Mouse (Mus musculus): ENCODE results near the gene Mindy2.
"Not testable (repeated sequence)": the region's sequence is repeated elsewhere in the genome, so short reads cannot be mapped to it uniquely, and the experiment has no call there.

The Mindy2 gene

DNA sequence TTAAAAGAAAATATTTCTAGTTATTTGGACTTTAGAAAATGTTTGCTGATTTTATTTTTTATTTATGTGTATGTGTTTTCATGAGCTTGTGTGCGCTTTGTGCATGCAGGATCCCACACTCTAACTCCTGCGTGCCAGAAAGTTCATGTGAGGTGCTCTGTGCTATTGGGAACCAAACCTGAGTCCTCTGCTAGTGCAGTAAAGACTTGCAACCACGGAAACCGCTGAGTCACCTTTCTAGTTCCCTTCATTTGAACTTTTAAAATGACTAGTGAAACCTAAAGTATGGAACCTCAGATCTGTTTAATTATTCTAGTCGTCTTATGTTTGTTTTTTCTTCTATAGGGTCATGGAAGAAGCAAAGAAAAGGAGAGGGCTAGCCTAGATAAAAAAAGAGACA is 76.0 kb downstream of the Mindy2 start:
- DNase-seq (ENCODE audit: low spot score), result no peak

DNA sequence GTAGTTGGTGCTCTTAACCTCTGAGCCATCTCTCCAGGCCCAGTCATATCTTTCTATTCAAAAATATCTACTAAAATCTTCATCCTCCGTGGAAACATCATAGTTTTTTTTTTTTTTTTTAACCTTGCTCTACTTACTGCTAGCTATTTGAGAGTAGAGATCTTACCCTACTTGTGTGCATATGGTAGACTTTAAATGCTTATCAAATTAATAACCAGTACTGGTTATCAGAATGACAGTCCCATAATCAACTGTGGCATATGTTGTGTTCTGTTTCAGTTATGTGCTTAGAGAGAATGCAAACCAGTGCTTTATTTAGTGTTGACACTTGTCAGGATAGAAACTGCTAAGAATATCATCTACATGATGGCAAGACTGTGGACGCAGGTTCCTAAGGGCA is 78.9 kb downstream of the Mindy2 start:
- DNase-seq (ENCODE audit: low spot score), result no peak

DNA sequence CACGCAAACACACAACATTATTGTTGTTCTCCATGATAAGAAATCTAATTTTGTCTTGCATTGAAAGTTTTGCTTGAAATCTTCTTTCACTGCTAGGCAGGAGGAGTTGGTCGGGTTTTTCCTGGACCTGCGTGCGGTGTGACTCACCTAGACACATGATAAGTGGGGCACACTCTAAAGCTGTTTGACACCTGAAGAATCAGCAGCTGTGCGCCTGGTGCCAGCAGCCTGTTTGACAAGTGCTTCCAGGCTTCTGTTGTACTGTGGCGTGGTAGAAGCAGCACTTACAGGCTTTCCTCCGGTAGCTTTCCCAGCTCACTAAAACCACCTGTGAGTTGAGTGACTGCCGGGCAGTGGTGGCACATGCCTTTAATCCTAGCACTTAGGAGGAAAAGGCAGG is 86.6 kb downstream of the Mindy2 start:
- no peak for DNase-seq (ENCODE audit: low spot score)

DNA sequence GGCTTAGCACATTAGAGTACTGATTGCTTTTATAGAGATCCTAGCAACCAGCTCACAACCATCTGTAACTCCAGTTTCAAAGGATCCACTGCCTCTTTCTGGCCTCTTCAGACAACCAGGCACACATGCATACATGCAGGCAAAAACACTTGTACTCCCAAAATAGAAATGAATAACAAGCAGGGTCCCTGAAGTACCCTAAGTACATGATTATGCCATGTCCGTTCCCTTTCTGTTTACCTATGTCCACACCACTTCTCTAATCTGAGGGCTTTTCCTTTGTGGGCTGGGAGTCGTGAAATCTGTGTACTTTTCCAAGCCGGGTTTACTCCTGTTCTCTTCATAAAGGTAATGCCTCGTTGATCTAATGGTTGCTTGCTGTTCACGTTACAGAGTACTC is 89.3 kb downstream of the Mindy2 start:
- DNase-seq (ENCODE audit: low spot score), result no peak

DNA sequence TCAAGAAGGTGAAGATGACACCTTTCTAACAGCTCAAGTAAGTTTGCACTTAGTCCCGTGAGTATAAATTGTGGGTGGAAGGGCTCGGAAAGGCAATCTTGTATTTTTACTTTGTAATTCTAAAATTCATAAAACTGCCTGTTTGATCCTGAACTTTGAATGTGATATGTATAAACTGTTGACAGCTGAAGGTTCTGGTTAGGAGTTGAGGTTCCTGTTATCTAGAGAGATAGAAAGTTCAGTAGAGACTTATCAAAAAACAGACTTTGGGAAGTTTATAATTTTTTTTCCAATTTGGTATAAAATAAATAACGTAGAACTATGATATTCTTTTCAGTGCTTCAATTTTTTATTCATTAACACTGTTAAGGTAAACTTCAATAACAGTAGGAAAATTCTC is 94.1 kb downstream of the Mindy2 start:
- no peak for DNase-seq (ENCODE audit: low spot score)

DNA sequence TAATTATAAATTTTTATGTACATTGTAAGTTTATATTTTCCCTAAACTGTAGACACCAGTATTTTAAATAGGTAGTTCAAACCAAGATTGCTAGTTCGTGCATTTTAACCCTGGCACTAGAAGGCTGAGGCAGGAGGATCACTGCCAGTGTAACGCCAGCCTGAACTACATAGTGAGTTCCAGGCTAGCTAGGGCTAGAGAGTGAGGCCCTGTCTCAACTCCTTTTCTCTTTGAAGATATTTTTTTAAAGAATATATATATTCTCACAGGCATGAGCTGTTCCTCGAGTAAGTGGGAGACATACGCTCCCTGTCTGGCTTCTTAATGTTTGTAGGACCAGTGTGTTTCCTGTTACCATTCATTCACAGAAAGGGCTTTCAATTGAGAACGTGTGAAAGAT is 100.2 kb downstream of the Mindy2 start:
- no peak for DNase-seq (ENCODE audit: low spot score)

DNA sequence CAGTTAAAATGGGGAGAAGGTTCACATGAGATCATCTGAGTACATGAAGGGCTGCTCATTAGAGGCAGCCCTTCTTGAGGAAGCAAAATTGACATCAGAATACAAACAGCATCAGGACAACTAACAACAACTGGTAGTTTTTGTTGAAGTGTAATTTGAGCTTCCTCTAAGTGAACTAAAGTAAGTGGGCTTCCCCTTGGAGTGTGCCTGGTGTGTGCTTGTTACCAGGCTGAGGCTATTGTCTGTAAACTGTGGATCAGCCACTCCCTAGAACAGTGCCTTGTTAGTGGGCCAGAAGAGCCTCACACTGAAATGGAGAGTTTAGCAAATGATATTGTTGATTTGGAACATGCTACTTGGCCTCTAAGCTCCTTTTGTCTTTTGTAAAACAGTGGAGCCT is 101.5 kb downstream of the Mindy2 start:
- DNase-seq (ENCODE audit: low spot score), result no peak

DNA sequence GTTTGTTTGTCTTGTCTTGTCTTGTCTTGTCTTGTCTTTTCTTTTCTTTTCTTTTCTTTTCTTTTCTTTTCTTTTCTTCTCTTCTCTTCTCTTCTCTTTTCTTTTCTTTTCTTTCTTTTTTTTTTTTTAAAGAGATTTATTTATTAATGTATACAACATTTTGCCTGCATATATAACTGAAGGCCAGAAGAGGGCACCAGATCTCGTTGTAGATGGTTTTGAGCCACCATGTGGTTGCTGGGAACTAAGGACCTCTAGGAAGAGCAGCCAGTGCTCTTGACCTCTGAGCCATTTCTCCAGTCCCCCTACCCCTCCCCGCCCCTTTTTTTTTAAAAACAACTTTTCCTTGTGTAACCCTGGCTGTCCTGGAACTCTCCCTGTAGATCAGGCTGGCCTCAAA is 104.7 kb downstream of the Mindy2 start:
- not testable (repeated sequence) for DNase-seq (ENCODE audit: low spot score)

DNA sequence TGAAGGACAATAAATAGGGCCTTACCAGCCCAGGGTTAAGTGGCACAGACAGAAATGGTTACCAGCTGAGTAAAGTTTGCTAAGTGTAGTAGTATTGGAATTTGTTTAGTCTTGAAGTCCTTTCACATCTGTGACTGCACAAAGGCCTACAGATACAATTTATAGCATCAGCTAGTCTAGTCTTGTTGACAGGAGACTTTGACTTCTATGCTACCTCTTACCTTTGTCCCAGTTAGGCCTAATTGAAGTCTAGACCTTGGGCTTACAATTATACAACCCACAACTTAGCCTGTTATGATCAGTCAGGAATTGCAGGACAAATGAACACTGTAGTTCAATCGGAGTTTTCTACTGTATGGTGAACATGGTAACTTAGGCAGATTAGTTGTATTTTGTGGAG is 105.5 kb downstream of the Mindy2 start:
- no peak for DNase-seq (ENCODE audit: low spot score)
